Mouse (Mus musculus): ENCODE data around the gene Arpc2. TPM values are rescaled to one million over a fixed set of nuclear protein-coding genes. Genes with fewer than 3 reads are reported as not detected.

Gene Arpc2
- total and polyA plus RNA-seq, 3 experiments = 234 to 522 (median 455) TPM

GRCm38 (mm10) chr1:74227317-74227716 is 8.6 kb upstream of the Arpc2 start:
- TF ChIP-seq MEF2A (IDR thresholded peaks at IDR 0.05; ENCODE audit: borderline replicate concordance, low read depth, low read length) (peak; percentile 62; the same call in 1 of the 2 replicates), HCFC1 (IDR thresholded peaks at IDR 0.05; ENCODE audit: low read depth, low read length) (peak; percentile 42), MAX (IDR thresholded peaks at IDR 0.05; ENCODE audit: low read length) (0 out of 2 replicates have a peak, but pooled peaks have one; percentile 20), EP300 (IDR thresholded peaks at IDR 0.05; ENCODE audit: low read length) (peak; percentile 33; the same call in 1 of the 2 replicates), NRF1 (IDR thresholded peaks at IDR 0.05; ENCODE audit: low read depth, low read length) (no peak), IRF4 (IDR thresholded peaks at IDR 0.05; ENCODE audit: low read depth, low read length) (no peak), MYC (IDR thresholded peaks at IDR 0.05; ENCODE audit: low read depth, low read length) (peak; percentile 52; the same call in 1 of the 2 replicates), JUND (conservative IDR thresholded peaks at IDR 0.05; ENCODE audit: low read depth, low read length) (peak; percentile 78), POLR2A (IDR thresholded peaks at IDR 0.05; ENCODE audit: low read depth, low read length) (peak; percentile 29; the same call in 1 of the 2 replicates), ZNF384 (IDR thresholded peaks at IDR 0.05; ENCODE audit: low read depth, low read length) (no peak), USF1 (IDR thresholded peaks at IDR 0.05; ENCODE audit: low read depth, low read length) (no peak), JUN (IDR thresholded peaks at IDR 0.05; ENCODE audit: insufficient read depth, low read depth, low read length) (peak; percentile 79), ELF1 (IDR thresholded peaks at IDR 0.05; ENCODE audit: low read depth, low read length) (peak; percentile 35; the same call in 1 of the 2 replicates)
- dilution Hi-C loops (cut with MboI; ENCODE audit: extremely low pct_ligation_motif_present, extremely low pct_unique_long_range_greater_than_20kb, low sequenced_read_pairs) = no loop called here
- peak; percentile 83 for DNase-seq (ENCODE audit: extremely low read depth)
- no peak overlapping the region for H3K4me3 ChIP-seq (replicated peaks in 1 of 3; ENCODE audit: low read depth in 2 of 3, low read length in 2 of 3, poor library complexity in 1 of 3)
- H3K27ac ChIP-seq (ENCODE audit: insufficient read depth, low read depth) = no peak overlapping the region
- peaks cover 5% of the 10 kb centered on the region for H3K9me3 ChIP-seq (replicated peaks; ENCODE audit: low read length)
- H3K9ac ChIP-seq (ENCODE audit: insufficient read depth, low read depth) = no peak overlapping the region
- in situ Hi-C loops (cut with MboI; ENCODE audit: low pct_ligation_motif_present, low pct_unique_long_range_greater_than_20kb, low sequenced_read_pairs) = no loop called here
- peaks cover 0 to 10% of the 10 kb centered on the region in 2 experiments; a peak in 2 of 4 replicates for H3K4me1 ChIP-seq (ENCODE audit: control insufficient read depth in 1 of 2, insufficient read depth in 2 of 2)
- no peaks in the 10 kb centered on the region for H3K79me2 ChIP-seq (replicated peaks; ENCODE audit: control insufficient read depth, extremely low read depth, insufficient read depth, poor library complexity, severe bottlenecking)
- H3K4me2 ChIP-seq (ENCODE audit: insufficient read depth, low read depth, poor library complexity, severe bottlenecking) = no peak overlapping the region
- H3K36me3 ChIP-seq (replicated peaks in 1 of 2; ENCODE audit: control insufficient read depth in 1 of 2, insufficient read depth in 1 of 2, low read length in 1 of 2) = no peaks in the 10 kb centered on the region
- H3K27me3 ChIP-seq (replicated peaks) = no peaks in the 10 kb centered on the region

- peaks cover 5% of the 10 kb centered on the region for H3K9me3 ChIP-seq (replicated peaks; ENCODE audit: low read length)
- no peak overlapping the region for H3K4me2 ChIP-seq (ENCODE audit: insufficient read depth, low read depth, poor library complexity, severe bottlenecking)
- dilution Hi-C loops (cut with MboI; ENCODE audit: extremely low pct_ligation_motif_present, extremely low pct_unique_long_range_greater_than_20kb, low sequenced_read_pairs) (no loop called here), in situ Hi-C loops (cut with MboI; ENCODE audit: low pct_ligation_motif_present, low pct_unique_long_range_greater_than_20kb, low sequenced_read_pairs) (no loop called here)
- H3K9ac ChIP-seq (ENCODE audit: insufficient read depth, low read depth) = no peak overlapping the region
- no peak overlapping the region for H3K4me3 ChIP-seq (replicated peaks in 1 of 3; ENCODE audit: low read depth in 2 of 3, low read length in 2 of 3, poor library complexity in 1 of 3)
- H3K4me1 ChIP-seq (ENCODE audit: control insufficient read depth in 1 of 2, insufficient read depth in 2 of 2) = peaks cover 0 to 11% of the 10 kb centered on the region in 2 experiments; a peak in 2 of 4 replicates
- no peak for TF ChIP-seq GABPA (IDR thresholded peaks at IDR 0.05; ENCODE audit: insufficient replicate concordance, low read depth, low read length)
- no peak for TF ChIP-seq MEF2A (IDR thresholded peaks at IDR 0.05; ENCODE audit: borderline replicate concordance, low read depth, low read length)
- no peak for TF ChIP-seq SMC3 (IDR thresholded peaks at IDR 0.05; ENCODE audit: low read depth, low read length)
- TF ChIP-seq TCF12 (IDR thresholded peaks at IDR 0.05; ENCODE audit: low read depth, low read length) = no peak
- TF ChIP-seq ZKSCAN1 (IDR thresholded peaks at IDR 0.05; ENCODE audit: borderline replicate concordance, low read depth, low read length) = no peak
- TF ChIP-seq MAX (IDR thresholded peaks at IDR 0.05; ENCODE audit: low read length) = no peak
- TF ChIP-seq HCFC1 (IDR thresholded peaks at IDR 0.05; ENCODE audit: low read depth, low read length) = no peak
- TF ChIP-seq POLR2AphosphoS2 (IDR thresholded peaks at IDR 0.05; ENCODE audit: low read depth, low read length) = no peak
- TF ChIP-seq NELFE (IDR thresholded peaks at IDR 0.05; ENCODE audit: low read depth, low read length) = no peak
- no peak for TF ChIP-seq MYC (IDR thresholded peaks at IDR 0.05; ENCODE audit: low read depth, low read length)
- no peak for TF ChIP-seq ZC3H11A (IDR thresholded peaks at IDR 0.05; ENCODE audit: low read depth, low read length)
- TF ChIP-seq PAX5 (IDR thresholded peaks at IDR 0.05; ENCODE audit: low read length) = no peak
- no peak for TF ChIP-seq TBP (conservative IDR thresholded peaks at IDR 0.05; ENCODE audit: low read depth, low read length)
- TF ChIP-seq IRF4 (IDR thresholded peaks at IDR 0.05; ENCODE audit: low read depth, low read length) = no peak
- H3K79me2 ChIP-seq (replicated peaks; ENCODE audit: control insufficient read depth, extremely low read depth, insufficient read depth, poor library complexity, severe bottlenecking) = no peaks in the 10 kb centered on the region
- no peak for DNase-seq (ENCODE audit: extremely low read depth)
- no peaks in the 10 kb centered on the region for H3K27me3 ChIP-seq (replicated peaks)
- no peaks in the 10 kb centered on the region for H3K36me3 ChIP-seq (replicated peaks in 1 of 2; ENCODE audit: control insufficient read depth in 1 of 2, insufficient read depth in 1 of 2, low read length in 1 of 2)
- H3K27ac ChIP-seq (ENCODE audit: insufficient read depth, low read depth) = no peak overlapping the region
Measured at GRCm38 (mm10) chr1:74229942-74230341, 5.9 kb upstream of the Arpc2 start.
